Mouse (Mus musculus): Measurements from ENCODE around the gene Smim9. TPM values are rescaled to one million over a fixed set of nuclear protein-coding genes. Genes with fewer than 3 reads are reported as not detected.

Gene Smim9
- not detected in 2 replicates for polyA plus RNA-seq (2015; fragmentation: Nextera tagmentation; extraction: Ambion mirVana)

GRCm38 (mm10) chrX:75163670-75164069 lies at the start of gene Smim9:
Smim9 (minus strand) TSS chrX:75163770.

GRCm38 (mm10) chrX:75130467-75131160 lies 33.0 kb downstream of the Smim9 start, which contains the start of gene Mpp1:
Mpp1 (minus strand) TSS chrX:75131016.

Other genes starting within 250 kb of the Smim9 start
- gene Gab3, start 78.3 kb downstream of the Smim9 start, polyA plus RNA-seq (2015; fragmentation: Nextera tagmentation; extraction: Ambion mirVana) = 3.8 and 4.3 TPM in 2 replicates
- gene Dkc1, start 67.9 kb downstream of the Smim9 start, polyA plus RNA-seq (2015; fragmentation: Nextera tagmentation; extraction: Ambion mirVana) = 35.4 and 48.6 TPM in 2 replicates
- gene Mpp1, start 32.8 kb downstream of the Smim9 start, polyA plus RNA-seq (2015; fragmentation: Nextera tagmentation; extraction: Ambion mirVana) = 31.9 and 32.3 TPM in 2 replicates
- 31.4 and 36.1 TPM in 2 replicates for gene Fundc2, start 218.6 kb upstream of the Smim9 start, polyA plus RNA-seq (2015; fragmentation: Nextera tagmentation; extraction: Ambion mirVana)
- gene F8, start 218.8 kb upstream of the Smim9 start, polyA plus RNA-seq (2015; fragmentation: Nextera tagmentation; extraction: Ambion mirVana) = 1.5 and 2.0 TPM in 2 replicates